Mouse (Mus musculus) c-Kit-positive CD71-positive TER-119-negative erythroid progenitor cells, embryonic 14.5 days (primary cell): Measurements from ENCODE around the gene Sptssa.
"Not testable (repeated sequence)": the region's sequence is repeated elsewhere in the genome, so short reads cannot be mapped to it uniquely, and the experiment has no call there.

ENCODE experiments used
- DNase-seq: peaks from one replicate; pipeline ENCODE4 v3.0.0-alpha.2; 2013; ENCODE audit warnings: low read depth

The Sptssa gene

DNA sequence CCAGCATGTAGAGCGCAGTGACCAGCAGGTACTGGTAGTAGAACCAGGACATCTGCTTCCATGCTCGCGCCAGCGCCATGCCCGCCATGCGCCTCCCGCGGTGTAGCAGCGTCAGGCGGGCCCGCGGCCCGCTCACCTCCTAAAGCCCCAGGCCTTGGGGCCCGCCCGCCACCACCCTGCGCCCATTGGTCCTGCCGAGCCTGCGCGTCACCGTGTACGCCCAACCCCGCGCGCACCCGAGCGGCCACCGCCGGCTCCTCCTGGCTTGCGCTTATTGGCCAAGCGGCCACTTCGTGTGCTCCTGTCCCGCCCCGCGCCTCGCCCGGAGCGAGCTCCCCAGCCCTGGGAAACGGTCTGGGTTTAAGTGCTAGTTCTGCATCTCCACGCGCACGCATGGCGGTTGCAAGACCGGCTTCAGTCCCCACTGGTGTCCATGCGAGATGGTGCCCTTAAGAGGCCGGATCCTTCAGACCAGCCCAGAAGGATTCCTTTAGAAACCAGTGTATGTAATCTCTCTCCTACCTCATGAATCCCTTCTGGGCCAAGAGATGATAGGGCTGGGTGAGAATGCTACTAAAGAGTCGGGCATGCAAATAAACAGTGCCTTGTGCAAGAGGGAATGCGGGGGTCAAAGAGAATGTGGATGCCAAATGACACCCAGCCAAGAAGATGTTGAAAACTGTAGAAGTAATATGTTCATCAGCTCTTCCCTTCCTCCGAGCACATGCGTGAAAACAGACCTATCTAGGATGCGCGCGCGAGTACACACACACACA, at the start of gene Sptssa:
Gene Sptssa, minus strand, starts transcription at position 178 of the 776 bp plus-strand sequence.
- DNase-seq = peak; percentile 88

DNA sequence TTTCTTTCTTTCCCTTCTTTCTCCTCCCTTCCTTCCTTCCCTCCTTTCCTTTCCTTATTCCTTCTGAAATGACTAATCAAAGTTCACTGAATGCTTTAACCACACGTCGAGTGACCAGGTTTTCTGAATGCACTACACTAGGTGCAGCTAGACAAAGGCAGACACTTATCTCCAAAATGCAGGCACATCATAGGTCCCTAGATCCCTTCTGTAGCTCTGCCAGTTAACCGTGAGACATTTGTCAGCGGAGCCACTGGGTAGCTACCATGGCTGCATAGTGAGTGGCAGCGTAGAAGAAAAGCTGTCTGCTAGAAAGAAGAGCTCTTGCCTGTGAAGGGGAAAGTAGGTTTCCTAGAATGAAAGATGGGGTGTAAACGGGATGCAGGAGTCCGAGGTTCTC, 43.0 kb upstream of the Sptssa start:
- DNase-seq = no peak

DNA sequence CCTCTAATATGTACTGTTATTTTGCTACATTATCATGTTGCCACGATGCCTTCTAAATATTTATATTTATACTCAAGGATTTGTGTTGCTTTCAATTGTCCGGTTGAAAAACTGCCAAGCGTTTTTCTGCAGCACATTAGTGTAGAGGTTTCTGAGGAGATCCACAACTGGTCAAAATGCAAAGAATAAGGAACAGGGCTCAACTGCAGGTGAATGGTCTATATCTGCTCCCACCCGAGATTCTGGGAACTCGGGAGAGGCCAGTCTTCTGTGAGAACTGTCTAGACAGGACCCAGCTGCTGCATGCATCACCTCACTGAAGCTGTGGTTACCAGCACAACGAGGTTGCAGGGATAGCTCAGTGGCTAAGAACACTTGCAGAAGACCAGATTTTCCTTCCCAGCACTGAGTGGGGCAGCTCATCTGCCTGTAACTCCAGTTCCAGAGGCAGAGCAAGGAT, 41.4 kb upstream of the Sptssa start:
- DNase-seq = no peak

DNA sequence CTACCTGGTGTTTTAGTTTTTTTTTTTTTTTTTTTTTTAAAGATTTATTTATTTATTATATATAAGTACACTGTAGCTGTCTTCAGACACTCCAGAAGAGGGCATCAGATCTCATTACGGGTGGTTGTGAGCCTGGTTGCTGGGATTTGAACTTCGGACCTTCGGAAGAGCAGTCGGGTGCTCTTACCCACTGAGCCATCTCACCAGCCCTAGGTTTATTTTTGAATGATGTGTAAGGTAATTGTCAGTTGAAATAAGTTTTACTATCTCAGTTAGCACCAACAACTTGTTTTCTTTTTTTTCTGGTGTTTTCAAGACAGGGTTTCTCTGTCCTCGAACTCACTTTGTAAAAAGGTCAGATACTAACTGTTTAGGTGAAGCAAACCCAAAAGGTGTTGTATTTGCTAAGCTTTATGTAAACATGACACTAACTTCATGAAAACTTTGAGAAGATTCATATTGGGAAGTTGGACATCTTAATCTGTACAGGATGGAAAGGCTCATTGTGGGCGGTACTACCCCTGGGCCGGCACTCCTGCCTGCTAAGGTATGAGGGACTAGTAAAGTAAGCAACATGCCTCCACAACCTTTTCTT, 40.7 kb upstream of the Sptssa start:
- peak; percentile 66 for DNase-seq

DNA sequence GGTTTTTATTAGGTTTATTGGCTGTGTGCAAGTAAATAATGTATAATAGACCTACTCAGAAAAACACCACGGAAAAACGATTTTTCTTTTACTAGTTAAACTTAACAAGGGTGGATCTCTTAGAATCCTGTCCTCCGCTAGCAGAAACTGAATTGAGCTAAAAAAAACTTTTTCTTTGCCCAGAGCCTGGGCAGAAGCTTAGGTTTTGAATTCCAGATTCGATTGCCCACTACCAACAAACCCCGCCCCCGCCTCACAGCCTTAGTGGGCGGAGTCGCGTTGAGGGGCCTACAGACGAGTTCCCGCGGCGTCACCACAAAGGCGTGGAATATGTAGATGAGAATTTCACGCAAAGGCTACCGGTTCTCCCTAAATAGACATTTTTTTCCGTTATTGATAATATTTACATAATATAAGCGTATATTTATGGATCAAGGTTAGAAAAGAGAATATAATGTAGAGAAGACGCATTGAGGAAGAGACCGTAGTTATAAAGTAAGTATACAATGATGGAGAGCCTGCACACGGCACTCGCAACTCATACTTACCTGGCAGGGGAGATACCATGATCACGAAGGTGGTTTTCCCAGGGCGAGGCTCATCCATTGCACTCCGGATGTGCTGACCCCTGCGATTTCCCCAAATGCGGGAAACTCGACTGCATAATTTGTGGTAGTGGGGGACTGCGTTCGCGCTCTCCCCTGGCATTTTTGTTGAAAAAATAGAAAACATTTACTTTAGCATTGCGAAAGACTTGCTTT, 40.0 kb upstream of the Sptssa start:
- peak; percentile 84 for DNase-seq

DNA sequence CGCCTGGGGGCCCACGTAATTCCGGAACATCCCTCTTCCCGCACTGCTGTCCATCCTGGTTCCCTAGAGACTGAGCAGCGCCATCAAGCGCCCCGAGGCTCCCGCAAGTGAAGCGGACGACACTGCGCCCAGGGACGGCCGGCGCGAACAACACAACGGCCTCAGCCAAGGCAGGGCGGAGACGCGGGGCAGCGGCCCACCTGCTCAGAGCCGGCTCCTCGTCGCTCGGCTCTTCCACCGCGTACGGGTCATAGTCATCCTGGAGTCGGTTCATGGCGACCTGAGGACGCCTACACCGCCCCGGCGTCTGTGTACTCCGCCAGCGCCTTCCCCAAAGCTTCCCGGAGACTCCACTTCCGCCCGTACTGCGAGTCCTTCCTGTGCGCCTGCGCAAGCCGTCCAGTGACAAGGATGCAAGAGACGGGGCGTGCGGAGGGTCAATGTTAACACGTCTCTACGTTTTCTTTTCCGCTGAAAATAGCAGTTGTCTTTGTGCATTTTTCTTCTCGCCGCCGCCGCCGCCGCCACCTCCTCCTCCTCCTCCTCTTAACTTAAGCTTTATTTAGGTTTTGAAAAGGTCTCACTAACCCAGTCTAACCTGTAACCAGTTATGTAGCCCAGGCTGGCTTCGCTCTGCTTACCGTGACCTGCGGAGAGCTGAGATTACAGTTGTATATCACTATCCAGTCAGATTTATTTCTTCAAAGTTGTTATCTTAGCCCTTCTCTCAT, 39.3 kb upstream of the Sptssa start, which contains the start of gene Eapp:
Gene Eapp, minus strand, starts transcription at position 387 of the 731 bp plus-strand sequence.
- DNase-seq = peak; percentile 94

DNA sequence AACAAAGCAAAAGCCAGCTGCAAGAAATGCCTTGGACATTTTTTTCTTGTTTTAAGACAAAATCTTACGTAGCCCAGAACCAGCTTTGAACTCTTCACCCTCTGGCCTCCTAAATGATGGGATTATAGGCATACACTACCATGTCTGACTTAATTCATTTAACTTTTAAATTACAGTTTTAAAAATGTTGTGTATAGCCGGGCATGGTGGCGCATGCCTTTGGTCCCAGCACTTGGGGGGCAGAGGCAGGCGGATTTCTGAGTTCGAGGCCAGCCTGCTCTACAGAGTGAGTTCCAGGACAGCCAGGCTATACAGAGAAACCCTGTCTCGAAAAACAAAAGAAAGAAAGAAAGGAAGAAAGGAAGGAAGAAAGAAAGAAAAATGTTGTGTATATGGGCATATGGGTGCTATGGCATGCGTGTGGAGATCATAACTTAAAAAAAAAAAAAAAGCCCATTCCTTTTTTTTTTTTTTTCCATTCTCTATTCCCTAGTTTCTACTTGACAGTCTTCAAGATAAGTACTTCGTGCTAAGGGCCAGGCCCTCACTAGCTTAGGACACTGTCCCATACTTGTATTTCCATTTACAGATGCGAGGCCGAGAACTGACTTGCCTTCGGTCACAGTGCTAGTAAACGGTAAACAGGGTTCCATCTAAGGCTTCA, 38.6 kb upstream of the Sptssa start:
- DNase-seq = no peak

DNA sequence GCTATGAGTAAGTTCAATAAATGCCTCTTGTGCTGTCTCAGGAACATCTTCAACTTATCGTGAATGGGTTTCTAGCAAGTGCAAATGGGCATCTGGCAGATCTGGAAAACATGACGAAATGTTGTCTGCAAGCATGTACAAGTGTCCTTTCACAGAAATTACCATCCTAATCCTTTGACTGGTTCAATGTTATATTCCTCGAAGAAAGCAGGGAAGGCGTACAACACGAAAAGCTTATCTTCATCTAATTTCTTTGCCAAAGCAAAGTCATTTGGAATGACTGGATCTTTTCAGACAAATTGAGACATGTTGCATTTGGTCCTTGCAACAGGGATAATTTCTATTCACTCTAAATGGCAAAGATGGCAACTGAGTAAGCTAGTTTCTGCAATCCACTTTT, 32.7 kb upstream of the Sptssa start:
- no peak for DNase-seq

DNA sequence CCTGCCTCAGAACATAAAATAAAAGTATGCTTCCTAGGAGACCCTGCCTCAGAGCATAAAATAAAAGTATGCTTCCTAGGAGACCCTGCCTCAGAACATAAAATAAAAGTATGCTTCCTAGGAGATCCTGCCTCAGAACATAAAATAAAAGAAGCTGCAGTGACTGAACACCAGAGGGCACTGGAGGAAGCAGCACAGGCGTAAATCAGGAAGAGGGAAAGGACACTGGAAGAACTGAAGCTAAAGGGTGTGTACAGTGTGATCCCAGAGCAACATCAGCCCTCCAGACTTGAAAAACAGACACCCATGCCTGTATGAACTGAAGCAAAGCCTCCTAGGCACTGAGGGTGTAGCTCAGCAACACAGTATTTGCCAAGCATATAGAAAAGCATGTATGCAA, 26.8 kb upstream of the Sptssa start:
- DNase-seq = no peak

DNA sequence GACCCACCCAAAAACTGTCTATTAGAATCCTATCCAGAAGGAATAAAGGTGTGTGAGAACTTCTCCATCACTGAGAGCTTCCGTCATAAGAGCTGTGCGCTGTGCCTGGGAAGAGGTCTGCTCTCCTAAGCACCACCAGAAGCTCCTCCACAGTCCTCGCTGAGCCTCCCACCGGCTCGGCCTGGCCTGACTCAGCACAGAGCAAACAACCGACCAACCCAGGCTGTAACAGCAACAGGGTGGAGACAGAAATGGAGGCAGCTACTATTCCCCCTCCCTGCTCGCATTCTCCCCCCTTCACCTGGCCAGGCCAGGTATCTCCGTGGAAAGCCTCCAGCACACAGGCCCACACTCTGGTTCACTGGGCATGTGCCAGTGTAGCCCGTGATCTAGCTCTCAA, 20.3 kb upstream of the Sptssa start:
- DNase-seq = no peak

DNA sequence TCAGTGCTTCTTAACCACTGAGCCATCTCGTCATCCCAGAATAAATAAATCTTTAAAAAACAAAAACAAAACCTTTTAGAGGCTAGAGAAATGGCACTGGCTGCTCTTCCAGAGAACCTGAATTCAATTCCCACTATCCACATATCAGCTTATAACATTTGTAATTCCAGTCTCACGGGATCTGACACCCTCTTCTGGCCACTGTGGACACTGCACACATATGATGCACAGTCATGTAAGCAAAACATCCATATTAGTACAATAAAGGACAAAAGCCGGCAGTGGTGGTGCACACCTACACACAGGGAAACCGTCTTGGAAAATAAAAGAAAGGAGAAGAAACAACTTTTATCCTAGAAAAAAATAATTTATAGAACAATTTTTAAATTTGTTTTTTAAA, 19.0 kb upstream of the Sptssa start:
- DNase-seq = no peak

DNA sequence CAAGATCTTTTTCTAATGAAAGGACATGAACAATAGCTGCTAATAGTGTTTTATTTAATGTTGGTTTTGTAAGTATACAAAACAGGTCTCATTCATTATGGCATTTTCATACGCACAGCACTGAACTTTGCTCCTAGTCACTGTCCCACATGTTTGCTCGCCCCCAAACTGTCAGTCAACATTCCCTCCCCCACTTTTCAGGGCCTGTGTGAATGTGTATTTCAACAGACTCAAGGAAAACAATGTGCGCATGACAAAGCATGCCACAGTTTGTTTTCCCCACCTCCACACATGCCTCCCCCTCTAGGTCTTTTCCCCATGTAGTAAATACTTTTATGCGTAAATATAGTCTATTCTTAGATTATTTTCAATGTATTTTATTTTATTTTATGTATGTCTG, 14.9 kb upstream of the Sptssa start:
- no peak for DNase-seq

DNA sequence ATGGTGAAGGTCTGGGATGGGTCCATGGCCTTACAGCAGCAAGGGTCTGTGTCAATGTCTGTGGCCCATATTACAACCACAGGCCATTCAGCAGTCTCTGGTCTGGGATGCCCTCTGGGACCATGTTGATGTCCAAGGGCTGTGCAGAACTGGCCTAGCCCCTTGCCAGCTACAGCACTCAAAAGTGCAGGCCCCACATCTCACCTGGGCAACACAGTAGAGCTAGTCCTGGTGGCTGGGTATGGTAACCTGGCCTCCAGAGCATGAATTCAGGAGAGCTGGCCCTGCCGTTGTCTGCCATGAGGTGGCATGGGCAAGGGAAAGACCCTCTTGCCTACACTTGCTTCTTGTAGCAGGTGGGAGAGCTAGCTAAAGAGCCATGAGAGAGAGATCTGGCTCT, 11.8 kb upstream of the Sptssa start:
- no peak for DNase-seq

DNA sequence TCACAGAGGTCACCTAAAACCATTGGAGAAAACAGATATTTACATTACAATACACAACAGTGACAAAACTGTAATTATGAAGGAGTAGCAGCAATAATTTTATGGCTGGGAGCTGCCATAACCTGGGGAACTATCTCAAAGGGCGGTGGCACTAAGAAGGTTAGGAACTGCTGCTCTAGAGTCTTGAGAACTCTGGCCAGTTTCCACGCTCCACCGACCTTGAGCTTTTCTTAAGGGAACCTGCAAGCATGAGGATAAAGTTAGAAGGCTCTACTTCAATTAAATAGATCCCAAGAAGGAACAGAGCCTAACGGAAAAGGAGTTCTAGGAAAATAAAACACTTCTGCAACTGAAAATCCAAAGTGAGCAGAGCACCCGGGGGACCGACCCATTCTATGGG, 9.2 kb upstream of the Sptssa start:
- no peak for DNase-seq

DNA sequence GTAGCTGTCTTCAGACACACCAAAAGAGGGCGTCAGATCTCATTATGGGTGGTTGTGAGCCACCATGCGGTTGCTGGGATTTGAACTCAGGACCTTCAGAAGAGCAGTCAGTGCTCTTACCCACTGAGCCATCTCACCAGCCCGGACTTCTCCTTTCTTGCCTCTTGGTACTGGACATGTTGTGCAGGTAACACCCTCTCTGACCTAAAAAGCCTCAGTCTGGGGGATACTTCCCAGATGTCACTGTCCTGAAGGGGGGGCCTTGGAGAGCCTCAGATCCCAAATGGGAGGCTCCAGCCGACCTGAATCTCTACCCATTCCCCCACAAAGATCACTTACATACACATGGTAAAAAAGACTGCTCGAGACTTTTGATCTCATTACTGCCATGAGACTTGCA, 5.1 kb upstream of the Sptssa start:
- not testable (repeated sequence) for DNase-seq

DNA sequence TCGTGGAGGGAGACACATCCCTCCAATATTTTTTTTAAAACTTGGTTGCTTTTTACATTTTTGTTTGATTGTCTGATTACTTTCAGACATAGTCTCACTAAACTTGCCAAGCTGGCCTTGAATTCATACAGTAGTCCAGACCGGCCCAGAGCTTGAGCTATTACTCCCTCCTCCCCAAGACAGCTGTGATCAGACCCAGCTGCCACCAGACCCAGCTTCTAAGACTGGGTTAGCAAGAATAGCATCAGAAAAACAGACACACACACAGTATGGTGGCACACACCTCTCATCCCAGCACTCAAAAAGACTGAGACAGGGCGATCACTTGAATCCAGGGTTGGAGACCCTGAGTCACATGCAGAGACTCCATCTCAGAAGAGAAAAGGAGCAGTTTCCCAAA, 3.5 kb upstream of the Sptssa start:
- no peak for DNase-seq

DNA sequence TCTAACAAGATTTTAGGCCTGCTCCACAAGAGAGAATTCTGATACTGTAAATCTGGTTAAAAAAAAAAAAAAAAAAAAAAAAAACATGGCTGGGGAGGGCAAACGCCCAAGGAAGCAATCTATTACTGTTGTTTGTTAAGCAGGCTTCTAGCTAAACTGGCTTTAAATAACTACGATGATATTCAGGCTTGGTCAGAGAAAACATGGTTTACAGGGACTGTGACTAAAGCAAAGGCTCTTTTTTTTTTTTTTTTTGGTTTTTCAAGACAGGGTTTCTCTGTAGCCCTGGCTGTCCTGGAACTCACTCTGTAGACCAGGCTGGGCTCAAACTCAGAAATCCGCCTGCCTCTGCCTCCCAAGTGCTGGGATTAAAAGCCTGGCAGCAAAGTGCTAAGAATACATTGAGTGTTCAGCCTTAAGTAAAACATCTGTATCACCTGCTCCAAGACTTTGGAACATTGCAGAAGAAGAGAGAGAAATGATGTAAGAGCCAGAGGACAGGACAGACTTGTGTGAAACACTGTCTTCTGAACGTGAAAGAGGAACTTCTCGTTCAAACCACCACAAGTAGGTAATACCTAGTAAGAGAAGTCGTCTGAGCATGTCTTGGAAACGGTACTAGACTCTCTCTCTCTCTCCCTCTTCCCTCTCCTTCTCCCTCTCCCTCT, 2.2 kb upstream of the Sptssa start:
- no peak for DNase-seq

DNA sequence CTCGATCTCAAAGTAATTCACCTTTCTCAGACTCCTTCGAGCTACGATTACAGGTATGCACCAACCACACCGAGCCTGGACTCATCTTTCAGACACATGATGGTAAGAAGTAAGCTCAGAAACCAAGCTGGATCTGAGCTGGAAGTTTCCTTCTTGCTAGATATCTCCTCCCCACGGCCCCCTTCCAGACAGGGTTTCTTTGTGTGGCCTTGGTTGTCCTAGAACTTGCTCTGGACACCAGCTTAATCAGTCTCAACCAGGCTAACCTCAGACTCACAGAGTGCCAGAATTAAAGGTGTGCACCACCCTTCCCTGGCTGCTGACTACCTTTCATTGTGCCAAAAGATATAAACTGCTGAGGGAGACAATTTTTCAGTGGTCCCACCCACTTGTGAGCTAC, 1.6 kb upstream of the Sptssa start:
- DNase-seq = no peak

DNA sequence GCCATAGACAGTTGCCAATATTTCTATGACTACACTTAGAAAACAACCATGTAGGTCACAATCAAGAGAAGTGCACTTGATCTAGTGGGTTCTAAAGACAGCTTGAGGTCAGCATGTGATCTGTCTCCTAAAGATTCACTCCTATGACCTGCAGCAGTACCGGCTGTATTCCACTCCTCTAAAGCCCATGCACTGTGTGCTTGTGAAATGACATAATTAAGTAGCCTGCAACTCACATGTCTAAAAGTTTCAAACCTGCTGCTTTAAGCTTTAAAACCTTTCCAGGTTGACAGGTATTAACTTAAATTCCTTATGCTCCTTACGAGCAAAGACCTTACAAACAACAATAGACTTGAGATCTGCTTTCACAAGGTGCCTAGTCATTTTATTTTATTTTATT, 853 bp upstream of the Sptssa start:
- DNase-seq = no peak

DNA sequence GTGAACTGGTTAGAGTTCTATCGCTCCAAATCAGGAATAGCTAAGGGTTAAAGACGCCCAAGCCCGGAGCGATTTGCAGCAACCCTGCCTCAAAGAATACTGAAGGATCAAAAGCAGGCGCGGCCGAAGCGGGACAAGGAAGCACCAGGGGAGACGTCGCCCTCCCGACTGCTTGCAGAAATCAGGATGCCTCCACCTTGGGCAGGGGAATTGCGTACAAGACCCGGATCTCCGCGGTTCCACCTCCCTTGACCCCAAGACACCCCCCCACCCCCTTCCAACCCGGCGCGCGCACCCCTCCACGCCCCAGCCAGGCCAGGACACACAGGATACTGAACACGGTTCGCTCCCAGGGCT, 356 bp downstream of the Sptssa start:
- DNase-seq = no peak

DNA sequence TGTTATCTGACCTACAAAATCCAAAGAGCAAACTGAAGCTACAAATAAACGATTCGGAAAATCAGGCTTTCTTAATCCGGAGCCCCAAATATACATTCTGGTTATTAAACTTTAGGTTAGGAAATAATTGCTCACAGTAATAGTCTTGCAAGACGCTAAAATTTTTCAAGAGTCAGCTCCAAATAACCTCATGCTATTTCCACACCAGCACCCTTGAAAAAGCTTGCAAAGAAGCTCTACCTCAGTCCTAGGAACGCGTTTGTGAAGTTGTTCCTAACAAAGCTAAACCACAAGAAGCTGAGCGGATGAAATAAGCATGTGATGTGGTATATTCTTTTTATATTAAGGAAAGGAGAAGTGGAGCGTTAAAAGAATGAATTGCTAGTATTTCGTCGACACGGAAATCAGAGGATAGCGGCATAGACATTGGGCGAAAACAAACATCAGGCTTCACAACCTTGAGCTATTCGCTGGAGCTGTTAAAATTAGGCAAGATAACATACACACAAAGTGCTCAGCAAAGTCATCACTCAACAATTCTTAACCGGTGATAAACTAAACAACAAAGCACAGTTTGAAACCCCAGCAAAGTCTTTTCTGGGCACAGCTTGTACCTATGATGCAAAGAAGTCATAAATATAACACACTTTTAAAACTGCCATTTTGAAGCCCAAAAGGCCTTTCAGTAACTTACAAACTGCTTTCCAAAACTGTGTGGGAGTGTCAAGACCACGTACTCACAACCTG, 908 bp downstream of the Sptssa start:
- DNase-seq = peak; percentile 30
